Mouse (Mus musculus): ENCODE measurements around the gene Ndufa11.

Gene Ndufa11

GRCm38 (mm10) chr17:56717363-56718058 is at the start of gene Ndufa11, which contains the start of gene Vmac:
TSS of gene Ndufa11 (plus strand) at chr17:56717767.
TSS of gene Vmac (minus strand) at chr17:56718022.
- DNase-seq (ENCODE audit: low spot score in 2 of 2), result peak; percentile 85 to 92

GRCm38 (mm10) chr17:56668384-56669144 is 49.0 kb upstream of the Ndufa11 start:
- DNase-seq (ENCODE audit: low spot score in 2 of 2), result peak; percentile 59 to 84

- no peak for DNase-seq (ENCODE audit: low spot score in 2 of 2)
Observed at GRCm38 (mm10) chr17:56669766-56670165, 47.8 kb upstream of the Ndufa11 start.

GRCm38 (mm10) chr17:56672941-56673646 is 44.5 kb upstream of the Ndufa11 start, which contains the start of gene Ranbp3:
TSS of gene Ranbp3 (plus strand) at chr17:56673294.
- DNase-seq (ENCODE audit: low spot score in 2 of 2), result peak; percentile 99 to 100

- DNase-seq (ENCODE audit: low spot score in 2 of 2), result peak in 1 of 2 experiments; percentile 42
Observed at GRCm38 (mm10) chr17:56673647-56674416, 43.7 kb upstream of the Ndufa11 start.

GRCm38 (mm10) chr17:56681791-56682190 is 35.8 kb upstream of the Ndufa11 start:
- no peak for DNase-seq (ENCODE audit: low spot score in 2 of 2)

GRCm38 (mm10) chr17:56682880-56683279 is 34.7 kb upstream of the Ndufa11 start:
- no peak for DNase-seq (ENCODE audit: low spot score in 2 of 2)

GRCm38 (mm10) chr17:56683546-56684140 is 33.9 kb upstream of the Ndufa11 start:
- no peak for DNase-seq (ENCODE audit: low spot score in 2 of 2)

- no peak for DNase-seq (ENCODE audit: low spot score in 2 of 2)
Observed at GRCm38 (mm10) chr17:56684649-56685048, 32.9 kb upstream of the Ndufa11 start.

GRCm38 (mm10) chr17:56686801-56687200 is 30.8 kb upstream of the Ndufa11 start:
- DNase-seq (ENCODE audit: low spot score in 2 of 2), result no peak

GRCm38 (mm10) chr17:56688045-56688444 is 29.5 kb upstream of the Ndufa11 start:
- DNase-seq (ENCODE audit: low spot score in 2 of 2), result no peak

GRCm38 (mm10) chr17:56688689-56689088 is 28.9 kb upstream of the Ndufa11 start:
- no peak for DNase-seq (ENCODE audit: low spot score in 2 of 2)

- no peak for DNase-seq (ENCODE audit: low spot score in 2 of 2)
Observed at GRCm38 (mm10) chr17:56693395-56693794, 24.2 kb upstream of the Ndufa11 start.

- DNase-seq (ENCODE audit: low spot score in 2 of 2), result peak in 1 of 2 experiments; percentile 58
Observed at GRCm38 (mm10) chr17:56693851-56694310, 23.7 kb upstream of the Ndufa11 start.

GRCm38 (mm10) chr17:56700451-56700850 is 17.1 kb upstream of the Ndufa11 start:
- DNase-seq (ENCODE audit: low spot score in 2 of 2), result no peak

GRCm38 (mm10) chr17:56703038-56703437 is 14.5 kb upstream of the Ndufa11 start:
- no peak for DNase-seq (ENCODE audit: low spot score in 2 of 2)

GRCm38 (mm10) chr17:56706515-56706914 is 11.1 kb upstream of the Ndufa11 start:
- no peak for DNase-seq (ENCODE audit: low spot score in 2 of 2)

GRCm38 (mm10) chr17:56708692-56709091 is 8.9 kb upstream of the Ndufa11 start:
- no peak for DNase-seq (ENCODE audit: low spot score in 2 of 2)

GRCm38 (mm10) chr17:56709708-56710107 is 7.9 kb upstream of the Ndufa11 start:
- DNase-seq (ENCODE audit: low spot score in 2 of 2), result no peak

GRCm38 (mm10) chr17:56715360-56715759 is 2.2 kb upstream of the Ndufa11 start:
- no peak for DNase-seq (ENCODE audit: low spot score in 2 of 2)

All from frontal cortex, postnatal 10 days (tissue).